Mouse (Mus musculus): ENCODE measurements around the gene Tinag. TPM values are rescaled to one million over a fixed set of nuclear protein-coding genes. Genes with fewer than 3 reads are reported as not detected.
"Not testable (repeated sequence)": the region's sequence is repeated elsewhere in the genome, so short reads cannot be mapped to it uniquely, and the experiment has no call there.

Tinag gene
- not detected in 2 replicates for polyA plus RNA-seq (2014; fragmentation: Nextera tagmentation; extraction: Ambion mirVana)

DNA sequence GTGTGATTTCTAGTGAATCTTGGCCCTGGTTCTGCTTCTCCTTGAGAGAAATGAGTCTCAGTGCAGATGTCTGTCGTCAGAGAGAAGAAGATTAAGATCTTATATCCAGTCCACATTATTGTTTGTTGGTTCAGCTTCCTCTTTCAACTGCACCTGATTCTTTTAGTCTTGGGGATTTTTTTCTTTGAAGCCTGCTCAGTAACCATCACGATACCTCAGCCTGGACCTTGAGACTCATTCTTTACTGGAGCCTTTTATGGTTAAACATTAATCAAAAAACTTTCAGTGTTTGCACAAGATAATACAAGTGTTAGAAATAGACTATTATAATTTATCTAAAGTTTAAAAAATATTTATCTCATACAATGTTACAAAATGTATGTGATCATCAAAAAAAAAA lies at the start of gene Tinag:
Gene Tinag (minus strand): TSS at position 210 of the 400 bp plus-strand sequence.
- Histone ChIP-seq H3K27ac (ENCODE audit: low read depth, low read length) (no peak within 1 kb of the TSS), H3K4me2 (no peak within 1 kb of the TSS), H3K9me3 (ENCODE audit: control insufficient read depth, low read length) (no peaks in the 10 kb centered on the region), H3K27me3 (replicated peaks; ENCODE audit: control insufficient read depth, insufficient read depth, low read length) (no peaks in the 10 kb centered on the region), H3K4me3 (ENCODE audit: low read depth, low read length) (no peak within 1 kb of the TSS), H3K9ac (ENCODE audit: low read depth, low read length) (no peak within 1 kb of the TSS), H3K36me3 (ENCODE audit: control insufficient read depth, insufficient read depth, low read length) (no peaks in the 10 kb centered on the region), H3K4me1 (replicated peaks; ENCODE audit: control insufficient read depth, insufficient read depth, low read length) (no peaks in the 10 kb centered on the region)
- ATAC-seq (replicated peaks; ENCODE audit: low FRiP score) (no peak), DNase-seq (ENCODE audit: low spot score) (no peak)
- 46% methylated on average over 2 of the region's 2 CpGs for WGBS

DNA sequence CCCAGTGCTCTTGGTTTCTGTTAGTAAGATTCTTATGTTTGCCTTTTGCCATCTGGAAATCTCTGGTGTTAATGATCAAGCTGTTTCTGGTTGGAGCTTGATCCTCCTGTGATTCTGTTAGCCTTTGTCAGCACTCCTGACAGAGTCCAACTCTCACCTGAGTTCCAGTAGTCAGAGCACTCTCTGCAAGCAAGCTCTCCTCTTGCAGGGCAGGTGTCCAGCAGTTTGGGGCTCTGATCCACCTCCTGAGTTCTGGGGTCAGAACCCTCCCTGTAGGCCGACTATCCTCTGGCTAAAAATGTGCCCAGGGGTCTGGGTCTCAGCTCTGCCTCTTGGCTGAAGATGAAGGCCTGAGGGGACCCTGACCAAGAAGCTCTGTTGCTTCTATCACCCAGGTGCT lies 37.6 kb upstream of the Tinag start:
- H3K4me2 ChIP-seq; ATAC-seq (replicated peaks; ENCODE audit: low FRiP score); H3K4me3 ChIP-seq (ENCODE audit: low read depth, low read length); H3K27me3 ChIP-seq (replicated peaks; ENCODE audit: control insufficient read depth, insufficient read depth, low read length); H3K9ac ChIP-seq (ENCODE audit: low read depth, low read length); H3K27ac ChIP-seq (ENCODE audit: low read depth, low read length); H3K36me3 ChIP-seq (ENCODE audit: control insufficient read depth, insufficient read depth, low read length); H3K9me3 ChIP-seq (ENCODE audit: control insufficient read depth, low read length); H3K4me1 ChIP-seq (replicated peaks; ENCODE audit: control insufficient read depth, insufficient read depth, low read length); DNase-seq (ENCODE audit: low spot score): not testable (repeated sequence)
- WGBS = 52% methylated on average over 1 of the region's 1 CpGs

DNA sequence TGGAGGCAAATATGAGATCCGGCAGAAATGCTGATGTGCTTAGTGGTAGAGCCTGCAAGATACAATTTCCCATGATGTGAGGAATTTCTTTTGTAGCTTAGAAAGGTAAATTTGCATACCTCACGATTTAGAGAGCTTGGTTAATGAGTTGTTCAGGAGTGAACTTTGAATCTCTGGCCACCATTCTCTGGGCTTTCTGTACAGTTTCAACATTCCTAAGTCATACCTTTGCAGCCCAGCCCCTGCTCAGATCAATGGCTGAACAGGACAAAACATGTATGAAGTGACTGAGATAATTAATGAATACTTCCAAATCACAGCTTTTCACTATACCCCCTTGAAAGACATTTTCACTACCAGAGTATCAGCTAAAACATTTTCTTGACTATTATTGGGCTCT lies 26.1 kb upstream of the Tinag start:
- H3K36me3 ChIP-seq (ENCODE audit: control insufficient read depth, insufficient read depth, low read length) = no peaks in the 10 kb centered on the region
- no peaks in the 10 kb centered on the region for H3K9me3 ChIP-seq (ENCODE audit: control insufficient read depth, low read length)
- no peaks in the 10 kb centered on the region for H3K27me3 ChIP-seq (replicated peaks; ENCODE audit: control insufficient read depth, insufficient read depth, low read length)
- no peak for DNase-seq (ENCODE audit: low spot score)
- no peak overlapping the region for H3K27ac ChIP-seq (ENCODE audit: low read depth, low read length)
- no peaks in the 10 kb centered on the region for H3K4me1 ChIP-seq (replicated peaks; ENCODE audit: control insufficient read depth, insufficient read depth, low read length)
- ATAC-seq (replicated peaks; ENCODE audit: low FRiP score) = no peak
- no peak overlapping the region for H3K4me2 ChIP-seq
- 67% methylated on average over 2 of the region's 2 CpGs for WGBS
- H3K4me3 ChIP-seq (ENCODE audit: low read depth, low read length) = no peak overlapping the region
- no peak overlapping the region for H3K9ac ChIP-seq (ENCODE audit: low read depth, low read length)

DNA sequence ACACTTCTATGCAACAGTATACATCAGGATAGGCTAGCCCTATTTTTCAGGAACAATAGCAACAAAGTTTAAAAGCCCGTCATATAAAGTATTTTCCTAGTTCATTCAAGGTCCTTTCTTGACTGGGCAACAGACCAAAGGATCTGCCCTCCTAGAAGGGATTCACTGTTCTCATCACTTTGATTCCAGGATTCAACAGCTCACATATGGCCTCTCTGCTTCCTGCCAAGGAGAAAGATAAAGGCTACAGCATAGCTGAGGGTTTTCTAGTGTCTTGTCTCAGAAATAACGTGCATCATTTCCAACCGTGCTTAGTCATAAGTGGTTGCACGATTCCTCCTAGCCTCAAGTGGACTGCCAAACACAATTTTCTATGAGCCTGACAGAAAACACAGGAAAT lies 11.0 kb upstream of the Tinag start:
- no peak overlapping the region for H3K4me3 ChIP-seq (ENCODE audit: low read depth, low read length)
- H3K27ac ChIP-seq (ENCODE audit: low read depth, low read length) = no peak overlapping the region
- no peak overlapping the region for H3K4me2 ChIP-seq
- DNase-seq (ENCODE audit: low spot score) (no peak), ATAC-seq (replicated peaks; ENCODE audit: low FRiP score) (no peak)
- WGBS = 61% methylated on average over 4 of the region's 4 CpGs
- no peaks in the 10 kb centered on the region for H3K36me3 ChIP-seq (ENCODE audit: control insufficient read depth, insufficient read depth, low read length)
- H3K9me3 ChIP-seq (ENCODE audit: control insufficient read depth, low read length) = no peaks in the 10 kb centered on the region
- no peaks in the 10 kb centered on the region for H3K4me1 ChIP-seq (replicated peaks; ENCODE audit: control insufficient read depth, insufficient read depth, low read length)
- H3K27me3 ChIP-seq (replicated peaks; ENCODE audit: control insufficient read depth, insufficient read depth, low read length) = no peaks in the 10 kb centered on the region
- no peak overlapping the region for H3K9ac ChIP-seq (ENCODE audit: low read depth, low read length)

DNA sequence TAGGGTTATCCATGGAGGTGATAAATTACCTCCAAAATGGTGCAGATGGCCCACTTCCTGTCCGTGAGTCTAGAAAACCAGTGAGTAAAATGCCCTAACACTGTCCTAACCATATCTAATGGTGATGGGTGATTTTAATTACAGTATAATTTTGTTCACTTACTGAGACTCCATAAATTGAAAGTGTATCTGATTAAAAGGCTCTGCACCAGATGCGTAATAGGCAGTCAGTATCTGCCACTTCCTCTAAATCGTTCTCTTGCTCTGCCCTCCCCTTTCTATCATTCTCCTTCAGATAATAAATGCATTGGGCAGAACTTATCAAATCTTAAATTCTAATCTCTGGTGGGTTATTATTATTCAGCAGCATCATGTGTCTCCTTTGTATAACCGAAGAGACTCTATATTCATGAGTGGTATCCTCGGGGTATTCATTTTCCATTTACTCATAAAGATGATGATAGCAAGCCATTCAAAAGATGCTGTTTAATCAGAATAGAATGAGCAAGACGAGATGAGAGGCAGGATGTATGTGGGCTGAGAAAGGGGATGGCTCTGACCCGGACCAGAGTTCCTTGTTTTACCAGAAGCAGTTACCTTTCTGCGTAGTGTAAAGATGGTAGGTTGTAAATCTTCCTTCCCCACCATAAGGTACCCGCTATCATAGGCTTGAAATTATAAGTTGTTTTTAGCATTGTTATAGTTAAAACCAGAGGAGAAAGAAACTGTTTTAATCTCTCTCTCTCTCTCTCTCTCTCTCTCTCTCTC lies 9.0 kb upstream of the Tinag start:
- Histone ChIP-seq H3K4me3 (ENCODE audit: low read depth, low read length) (no peak overlapping the region), H3K4me1 (replicated peaks; ENCODE audit: control insufficient read depth, insufficient read depth, low read length) (no peaks in the 10 kb centered on the region), H3K36me3 (ENCODE audit: control insufficient read depth, insufficient read depth, low read length) (no peaks in the 10 kb centered on the region), H3K4me2 (no peak overlapping the region), H3K27me3 (replicated peaks; ENCODE audit: control insufficient read depth, insufficient read depth, low read length) (no peaks in the 10 kb centered on the region), H3K9me3 (ENCODE audit: control insufficient read depth, low read length) (no peaks in the 10 kb centered on the region), H3K9ac (ENCODE audit: low read depth, low read length) (no peak overlapping the region), H3K27ac (ENCODE audit: low read depth, low read length) (no peak overlapping the region)
- DNase-seq (ENCODE audit: low spot score) (no peak), ATAC-seq (replicated peaks; ENCODE audit: low FRiP score) (no peak)
- 72% methylated on average over 9 of the region's 9 CpGs for WGBS

DNA sequence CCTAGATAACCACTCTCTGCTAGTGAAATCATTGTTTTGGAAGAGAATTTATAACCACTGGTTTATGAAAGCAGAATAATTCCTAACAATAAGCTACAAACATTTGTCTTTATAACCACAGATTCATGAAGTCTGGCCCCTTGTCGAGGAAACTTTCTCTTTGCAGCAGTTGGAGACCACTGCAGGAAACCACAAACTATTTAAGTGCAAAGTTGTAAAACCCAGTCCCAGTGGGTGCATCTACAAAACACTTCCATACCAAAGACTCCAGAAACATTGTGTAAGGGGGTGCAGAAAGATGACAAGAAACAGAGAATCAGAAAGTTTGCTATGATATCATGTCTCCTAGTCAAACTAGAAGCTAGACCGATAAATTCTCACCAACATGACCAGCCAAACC lies 5.8 kb upstream of the Tinag start:
- H3K4me2 ChIP-seq = no peak overlapping the region
- no peak for DNase-seq (ENCODE audit: low spot score)
- no peak overlapping the region for H3K4me3 ChIP-seq (ENCODE audit: low read depth, low read length)
- no peak for ATAC-seq (replicated peaks; ENCODE audit: low FRiP score)
- H3K36me3 ChIP-seq (ENCODE audit: control insufficient read depth, insufficient read depth, low read length) = no peaks in the 10 kb centered on the region
- H3K27ac ChIP-seq (ENCODE audit: low read depth, low read length) = no peak overlapping the region
- no peak overlapping the region for H3K9ac ChIP-seq (ENCODE audit: low read depth, low read length)
- no peaks in the 10 kb centered on the region for H3K27me3 ChIP-seq (replicated peaks; ENCODE audit: control insufficient read depth, insufficient read depth, low read length)
- WGBS = 54% methylated on average over 2 of the region's 2 CpGs
- H3K9me3 ChIP-seq (ENCODE audit: control insufficient read depth, low read length) = no peaks in the 10 kb centered on the region
- no peaks in the 10 kb centered on the region for H3K4me1 ChIP-seq (replicated peaks; ENCODE audit: control insufficient read depth, insufficient read depth, low read length)

DNA sequence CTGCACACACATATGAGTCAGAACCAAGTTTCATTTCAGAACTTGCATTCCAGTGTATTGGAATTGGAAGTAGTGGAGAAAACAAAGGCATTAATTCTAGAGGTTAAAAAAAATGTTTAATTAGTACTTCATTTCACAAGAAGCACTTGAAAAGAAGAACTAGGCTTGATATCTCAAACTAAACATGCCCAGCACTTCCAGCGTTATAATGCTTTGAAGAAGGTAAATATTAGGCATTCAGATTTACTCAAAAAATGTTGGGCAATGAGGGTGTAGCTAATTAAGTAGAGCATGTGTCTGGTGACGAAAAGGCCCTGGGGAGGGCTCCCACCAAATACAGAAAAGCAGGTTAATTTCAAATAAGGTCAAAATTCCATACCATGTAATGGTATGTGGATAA lies 4.1 kb upstream of the Tinag start:
- no peak overlapping the region for H3K4me2 ChIP-seq

DNA sequence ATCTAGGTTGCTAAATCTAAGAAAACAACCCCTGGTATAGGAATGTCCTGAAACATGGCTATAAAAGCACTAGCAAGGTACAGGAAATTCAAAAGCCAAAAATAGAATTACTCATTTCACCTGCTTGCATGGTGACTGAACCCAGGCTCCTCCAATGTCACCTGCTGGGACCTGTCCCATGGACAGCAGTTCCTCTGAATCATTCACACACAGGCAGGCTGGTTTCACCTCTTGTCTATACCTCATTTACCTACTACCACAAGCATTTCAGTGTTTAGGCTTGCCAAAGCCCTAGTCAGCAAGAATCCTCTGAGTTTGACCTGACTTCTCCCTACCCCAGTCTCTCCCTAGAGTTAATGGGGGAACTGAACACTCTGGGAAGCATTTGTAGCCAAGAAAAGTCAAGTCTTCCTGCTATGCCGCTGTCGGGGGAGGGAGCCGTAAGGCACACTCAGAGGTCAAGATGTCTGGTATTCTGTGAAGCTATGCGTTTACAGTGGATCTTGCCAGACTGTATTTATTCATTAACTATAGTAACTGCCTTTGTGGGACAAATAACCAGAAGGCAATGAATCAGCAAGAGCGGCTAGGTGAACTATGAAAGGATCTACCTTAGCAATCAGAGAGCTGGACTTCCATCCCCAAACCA lies 597 bp upstream of the Tinag start:
- no peak for ATAC-seq (replicated peaks; ENCODE audit: low FRiP score)

More for the DNA sequence above, 4.1 kb upstream of the Tinag start:
- H3K36me3 ChIP-seq (ENCODE audit: control insufficient read depth, insufficient read depth, low read length) = no peaks in the 10 kb centered on the region
- WGBS = 66% methylated on average over 2 of the region's 2 CpGs
- no peak overlapping the region for H3K27ac ChIP-seq (ENCODE audit: low read depth, low read length)
- H3K4me1 ChIP-seq (replicated peaks; ENCODE audit: control insufficient read depth, insufficient read depth, low read length) = no peaks in the 10 kb centered on the region
- DNase-seq (ENCODE audit: low spot score) (no peak), ATAC-seq (replicated peaks; ENCODE audit: low FRiP score) (no peak)
- no peak overlapping the region for H3K4me3 ChIP-seq (ENCODE audit: low read depth, low read length)
- H3K27me3 ChIP-seq (replicated peaks; ENCODE audit: control insufficient read depth, insufficient read depth, low read length) = no peaks in the 10 kb centered on the region
- no peak overlapping the region for H3K9ac ChIP-seq (ENCODE audit: low read depth, low read length)
- no peaks in the 10 kb centered on the region for H3K9me3 ChIP-seq (ENCODE audit: control insufficient read depth, low read length)

DNA sequence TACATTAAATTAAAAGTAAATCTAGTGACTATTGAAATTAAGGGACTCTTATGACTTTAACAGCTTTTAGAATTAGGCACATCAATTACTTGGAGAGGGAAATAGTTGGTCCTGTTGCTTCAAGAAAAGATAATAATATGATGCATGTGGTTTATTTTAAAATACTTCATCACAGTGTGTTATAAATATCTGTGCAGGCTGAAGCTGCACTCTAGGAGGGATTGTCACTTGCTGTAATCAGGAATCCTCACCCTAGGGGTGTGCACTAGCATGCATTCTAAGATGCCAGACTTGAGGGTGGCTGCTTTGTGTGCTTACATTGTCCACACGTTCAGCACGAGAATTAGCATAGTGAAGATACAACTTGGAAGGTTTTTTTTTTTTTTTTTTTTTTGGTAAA lies 10.2 kb downstream of the Tinag start:
- no peak overlapping the region for H3K9ac ChIP-seq (ENCODE audit: low read depth, low read length)
- no peaks in the 10 kb centered on the region for H3K36me3 ChIP-seq (ENCODE audit: control insufficient read depth, insufficient read depth, low read length)
- no peak for ATAC-seq (replicated peaks; ENCODE audit: low FRiP score)
- H3K27ac ChIP-seq (ENCODE audit: low read depth, low read length) = no peak overlapping the region
- 62% methylated on average over 2 of the region's 2 CpGs for WGBS
- H3K4me3 ChIP-seq (ENCODE audit: low read depth, low read length) = no peak overlapping the region
- H3K4me1 ChIP-seq (replicated peaks; ENCODE audit: control insufficient read depth, insufficient read depth, low read length) = no peaks in the 10 kb centered on the region
- no peaks in the 10 kb centered on the region for H3K27me3 ChIP-seq (replicated peaks; ENCODE audit: control insufficient read depth, insufficient read depth, low read length)
- no peaks in the 10 kb centered on the region for H3K9me3 ChIP-seq (ENCODE audit: control insufficient read depth, low read length)
- no peak for DNase-seq (ENCODE audit: low spot score)
- H3K4me2 ChIP-seq = no peak overlapping the region

More for the DNA sequence above, 597 bp upstream of the Tinag start:
- 83% methylated on average over 5 of the region's 5 CpGs for WGBS
- Histone ChIP-seq H3K4me3 (ENCODE audit: low read depth, low read length) (no peak overlapping the region), H3K9ac (ENCODE audit: low read depth, low read length) (no peak overlapping the region), H3K9me3 (ENCODE audit: control insufficient read depth, low read length) (no peaks in the 10 kb centered on the region), H3K4me2 (no peak overlapping the region), H3K27ac (ENCODE audit: low read depth, low read length) (no peak overlapping the region), H3K36me3 (ENCODE audit: control insufficient read depth, insufficient read depth, low read length) (no peaks in the 10 kb centered on the region), H3K4me1 (replicated peaks; ENCODE audit: control insufficient read depth, insufficient read depth, low read length) (no peaks in the 10 kb centered on the region), H3K27me3 (replicated peaks; ENCODE audit: control insufficient read depth, insufficient read depth, low read length) (no peaks in the 10 kb centered on the region)
- DNase-seq (ENCODE audit: low spot score) = no peak
